Comparison of ENCODE assay signal across 8 mouse cellular contexts in the genomic region with DNA sequence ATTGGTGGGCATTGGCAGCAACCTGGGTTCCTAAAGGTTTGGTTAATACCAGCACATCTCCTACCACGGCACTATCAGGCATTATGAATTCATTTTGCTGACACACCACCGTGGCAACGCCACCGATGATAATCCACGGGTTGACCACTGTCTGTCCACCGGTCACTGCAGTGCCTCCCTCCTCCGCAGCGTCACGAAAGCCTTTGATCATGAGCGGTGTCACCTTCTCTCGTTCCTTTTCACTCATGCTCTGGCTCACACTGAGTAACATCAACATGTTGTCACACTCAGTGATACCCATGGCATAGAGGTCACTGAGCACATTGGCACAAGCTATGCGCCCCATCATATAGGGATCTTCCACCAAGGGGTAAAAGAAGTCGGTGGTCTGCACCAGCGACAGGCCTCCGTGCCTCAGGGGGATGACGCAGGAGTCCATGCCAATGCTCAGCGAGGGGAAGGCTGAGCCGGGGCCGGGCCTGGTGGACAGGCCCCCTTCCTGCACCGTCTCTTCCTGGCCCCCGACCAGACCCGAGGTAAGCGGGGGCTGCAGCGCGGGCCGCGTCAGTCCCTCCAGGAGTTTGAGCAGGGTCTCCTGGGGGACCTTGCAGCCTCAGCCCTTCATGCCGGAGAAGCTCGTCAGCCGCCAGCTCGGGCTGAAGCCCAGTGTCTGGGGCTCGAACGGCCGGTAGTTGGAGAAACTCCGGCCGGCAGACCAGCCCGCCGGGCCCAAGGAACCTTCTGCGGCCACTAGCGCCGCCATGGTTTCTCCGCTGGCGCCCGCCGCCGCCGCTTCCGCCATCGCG. TPM values are rescaled to one million over a fixed set of nuclear protein-coding genes. Genes with fewer than 3 reads are reported as not detected.
DNase-seq lines count a peak whose midpoint lies in the region; ATAC-seq and TF ChIP-seq lines count a peak whose summit lies in the region.

No protein-coding gene starts in this region.

- 9% methylated on average over 50 of the region's 50 CpGs for WGBS in thymus, adult 2 months
- WGBS in forebrain, embryonic 13.5 days: 19% methylated on average over 42 of the region's 50 CpGs
- 14% methylated on average over 50 of the region's 50 CpGs for WGBS in intestine, embryonic 16.5 days

- peaks cover 16% of the 10 kb centered on the region for H3K4me1 ChIP-seq in thymus, adult 2 months (replicated peaks; ENCODE audit: control insufficient read depth, insufficient read depth, low read length)
- peaks cover 25% of the 10 kb centered on the region for H3K4me1 ChIP-seq in forebrain, embryonic 13.5 days
- peaks cover 29% of the 10 kb centered on the region for H3K4me1 ChIP-seq in intestine, embryonic 16.5 days (ENCODE audit: control insufficient read depth, insufficient read depth, low read length)

- H3K36me3 ChIP-seq in thymus, adult 2 months (ENCODE audit: control insufficient read depth, insufficient read depth, low read length): no peaks in the 10 kb centered on the region
- peaks cover 32% of the 10 kb centered on the region for H3K36me3 ChIP-seq in forebrain, embryonic 13.5 days (ENCODE audit: poor library complexity, severe bottlenecking)
- H3K36me3 ChIP-seq in intestine, embryonic 16.5 days (ENCODE audit: control insufficient read depth, insufficient read depth, low read length): peaks cover 20% of the 10 kb centered on the region

- no peak overlapping the region for H3K27ac ChIP-seq in thymus, adult 2 months (ENCODE audit: control insufficient read depth, insufficient read depth, low read length)
- H3K27ac ChIP-seq in forebrain, embryonic 13.5 days: peak overlapping the region; percentile 70
- H3K27ac ChIP-seq in intestine, embryonic 16.5 days (ENCODE audit: low read length): peak overlapping the region; percentile 94

- H3K9ac ChIP-seq in forebrain, embryonic 13.5 days: peak overlapping the region; percentile 93
- peak overlapping the region; percentile 99 for H3K9ac ChIP-seq in intestine, embryonic 16.5 days (ENCODE audit: low read depth, low read length)

- H3K27me3 ChIP-seq in thymus, adult 2 months (ENCODE audit: control insufficient read depth, insufficient read depth, low read length): no peaks in the 10 kb centered on the region
- no peaks in the 10 kb centered on the region for H3K27me3 ChIP-seq in forebrain, embryonic 13.5 days
- no peaks in the 10 kb centered on the region for H3K27me3 ChIP-seq in intestine, embryonic 16.5 days (replicated peaks; ENCODE audit: control insufficient read depth, insufficient read depth, low read length)

- H3K4me3 ChIP-seq in thymus, adult 2 months (ENCODE audit: control insufficient read depth, insufficient read depth, low read length): peak overlapping the region; percentile 63
- H3K4me3 ChIP-seq in forebrain, embryonic 13.5 days: peak overlapping the region; percentile 89
- peak overlapping the region; percentile 64 for H3K4me3 ChIP-seq in intestine, embryonic 16.5 days (ENCODE audit: low read length)

- DNase-seq in cerebellum, adult 11 months: no peak
- peak; percentile 53 for DNase-seq in thymus, adult 2 months
- no peak for DNase-seq in thymus, postnatal 25 days
- peak; percentile 36 for DNase-seq in mesoderm, embryonic 11.5 days (ENCODE audit: low read depth, low spot score)
- no peak for DNase-seq in layer of hippocampus, adult 18-20 months (ENCODE audit: low spot score in 2 of 2)

- peak; percentile 47; the same call in 1 of the 2 replicates for ATAC-seq in cerebellum, adult (ENCODE audit: insufficient number of reproducible peaks, low FRiP score, low TSS enrichment)
- ATAC-seq in forebrain, embryonic 13.5 days: peak; percentile 71
- peak; percentile 40 for ATAC-seq in intestine, embryonic 16.5 days

- no peak for TF ChIP-seq POLR2A in thymus, adult 2 months (IDR thresholded peaks at IDR 0.05; ENCODE audit: control insufficient read depth, extremely low read depth, insufficient read depth, low read length, poor library complexity)

- peak; percentile 27; the same call in 1 of the 2 replicates for TF ChIP-seq CTCF in thymus, adult 2 months (IDR thresholded peaks at IDR 0.05; ENCODE audit: borderline replicate concordance, control insufficient read depth, extremely low read depth, insufficient read depth, low read length, poor library complexity)

- H3K4me2 ChIP-seq in forebrain, embryonic 13.5 days: peak overlapping the region; percentile 92
- peak overlapping the region; percentile 81 for H3K4me2 ChIP-seq in intestine, embryonic 16.5 days (ENCODE audit: low read depth, low read length)

- 0 out of 2 replicates have a peak, but pooled peaks cover 2% of the 10 kb centered on the region for H3K9me3 ChIP-seq in forebrain, embryonic 13.5 days (replicated peaks)
- peaks cover 9% of the 10 kb centered on the region for H3K9me3 ChIP-seq in intestine, embryonic 16.5 days (ENCODE audit: control insufficient read depth, low read length)

RNA-seq across cellular contexts. Expression of gene Sephs2, which starts 0.5 kb away (rescaled TPM):
- 37.2 and 46.3 TPM in 2 replicates for polyA plus RNA-seq in thymus, adult 2 months (2012; rRNA removed)
- polyA plus RNA-seq in forebrain, embryonic 13.5 days (2015; fragmentation: Nextera tagmentation; extraction: Ambion mirVana): 51.1 and 53.2 TPM in 2 replicates
- polyA plus RNA-seq in intestine, embryonic 16.5 days (2015; fragmentation: Nextera tagmentation; extraction: Ambion mirVana): 187 and 224 TPM in 2 replicates
- 10 to 100 TPM; 35.0 to 38.6 TPM for total RNA-seq in layer of hippocampus, adult 18-20 months (2021)

RNA-seq across cellular contexts. Expression of gene Dctpp1, which starts 12.8 kb away (rescaled TPM):
- 122 and 125 TPM in 2 replicates for polyA plus RNA-seq in thymus, adult 2 months (2012; rRNA removed)
- 224 and 229 TPM in 2 replicates for polyA plus RNA-seq in forebrain, embryonic 13.5 days (2015; fragmentation: Nextera tagmentation; extraction: Ambion mirVana)
- 176 and 195 TPM in 2 replicates for polyA plus RNA-seq in intestine, embryonic 16.5 days (2015; fragmentation: Nextera tagmentation; extraction: Ambion mirVana)
- total RNA-seq in layer of hippocampus, adult 18-20 months (2021): 10 to 100 TPM; 22.0 to 22.8 TPM

RNA-seq across cellular contexts. Expression of gene Itgal, which starts 22.7 kb away (rescaled TPM):
- 353 and 356 TPM in 2 replicates for polyA plus RNA-seq in thymus, adult 2 months (2012; rRNA removed)
- polyA plus RNA-seq in forebrain, embryonic 13.5 days (2015; fragmentation: Nextera tagmentation; extraction: Ambion mirVana): 0.19 and 0.26 TPM in 2 replicates
- 2.4 and 2.8 TPM in 2 replicates for polyA plus RNA-seq in intestine, embryonic 16.5 days (2015; fragmentation: Nextera tagmentation; extraction: Ambion mirVana)
- under 1 TPM; 0.18 to 0.30 TPM for total RNA-seq in layer of hippocampus, adult 18-20 months (2021)

RNA-seq across cellular contexts. Expression of gene Zfp771, which starts 29.2 kb away (rescaled TPM):
- 91.3 and 102 TPM in 2 replicates for polyA plus RNA-seq in thymus, adult 2 months (2012; rRNA removed)
- 53.9 and 54.2 TPM in 2 replicates for polyA plus RNA-seq in forebrain, embryonic 13.5 days (2015; fragmentation: Nextera tagmentation; extraction: Ambion mirVana)
- polyA plus RNA-seq in intestine, embryonic 16.5 days (2015; fragmentation: Nextera tagmentation; extraction: Ambion mirVana): 34.2 and 37.8 TPM in 2 replicates
- total RNA-seq in layer of hippocampus, adult 18-20 months (2021): 10 to 100 TPM; 62.6 to 66.0 TPM

RNA-seq across cellular contexts. Expression of gene Sept1, which starts 40.4 kb away (rescaled TPM):
- polyA plus RNA-seq in thymus, adult 2 months (2012; rRNA removed): 1,045 and 1,102 TPM in 2 replicates
- 31.8 and 33.4 TPM in 2 replicates for polyA plus RNA-seq in forebrain, embryonic 13.5 days (2015; fragmentation: Nextera tagmentation; extraction: Ambion mirVana)
- 15.4 and 16.3 TPM in 2 replicates for polyA plus RNA-seq in intestine, embryonic 16.5 days (2015; fragmentation: Nextera tagmentation; extraction: Ambion mirVana)
- total RNA-seq in layer of hippocampus, adult 18-20 months (2021): 1 to 10 TPM; 5.9 to 7.9 TPM

Comparison
In these comparisons a context has a peak if more than half of its experiments do, and no peak if none do; other contexts are left out.
1. DNase-seq: peak in thymus, adult 2 months (single experiment) and mesoderm, embryonic 11.5 days (single experiment); none in cerebellum, adult 11 months (single experiment), thymus, postnatal 25 days (single experiment) and layer of hippocampus, adult 18-20 months (0 of 2).
2. RNA of gene Itgal, which starts 22.7 kb away (polyA plus RNA-seq): 353 to 356 TPM in thymus, adult 2 months; 2.4 to 2.8 TPM in intestine, embryonic 16.5 days and 0.19 to 0.26 TPM in forebrain, embryonic 13.5 days; every median in the first group is over 10 times any median in the second.
3. Peak in every context shown above with its lines, with median percentiles within 50 percentile points of each other: ATAC-seq and H3K4me3 ChIP-seq.